Mouse (Mus musculus): ENCODE measurements around the gene Tnr. TPM values are rescaled to one million over a fixed set of nuclear protein-coding genes. Genes with fewer than 3 reads are reported as not detected.
A peak's percentile ranks its signal among the peaks of the same experiment; 100 is the strongest.

The Tnr gene
- total and polyA plus RNA-seq, 2 experiments from 2014 or later = 5.8 to 50.9 TPM

- H3K4me3 ChIP-seq (ENCODE audit: low read depth, low read length) = no peak overlapping the region
- H3K27ac ChIP-seq (ENCODE audit: low read depth, low read length) = no peak overlapping the region
- DNase-seq (ENCODE audit: low spot score) = peak; percentile 93
- H3K27me3 ChIP-seq (ENCODE audit: insufficient read depth, low read length) = no peaks in the 10 kb centered on the region
- H3K9ac ChIP-seq (replicated peaks; ENCODE audit: low read length, poor library complexity, severe bottlenecking) = no peak overlapping the region
- TF ChIP-seq CTCF (IDR thresholded peaks at IDR 0.05) = no peak
- WGBS = 36% methylated on average over 9 of the region's 9 CpGs
- no peaks in the 10 kb centered on the region for H3K36me3 ChIP-seq (ENCODE audit: insufficient read depth, low read length)
- peaks cover 14% of the 10 kb centered on the region for H3K4me1 ChIP-seq (ENCODE audit: insufficient read depth, low read length)
- peak; percentile 76; the same call in 1 of the 2 replicates for ATAC-seq (ENCODE audit: low FRiP score)
- no peak overlapping the region for H3K4me2 ChIP-seq (ENCODE audit: low read depth, low read length, poor library complexity, severe bottlenecking)
- H3K9me3 ChIP-seq (ENCODE audit: low read length) = no peaks in the 10 kb centered on the region
These were observed 163.1 kb downstream of the Tnr start for GRCm38 (mm10) chr1:159686476-159687231.

GRCm38 (mm10) chr1:159696717-159697116 lies 173.1 kb downstream of the Tnr start:
- H3K27me3 ChIP-seq (ENCODE audit: insufficient read depth, low read length) = no peaks in the 10 kb centered on the region
- DNase-seq (ENCODE audit: low spot score) (peak; percentile 48), ATAC-seq (ENCODE audit: low FRiP score) (no peak)
- H3K9ac ChIP-seq (replicated peaks; ENCODE audit: low read length, poor library complexity, severe bottlenecking) = no peak overlapping the region
- H3K36me3 ChIP-seq (ENCODE audit: insufficient read depth, low read length) = no peaks in the 10 kb centered on the region
- no peak for TF ChIP-seq CTCF (IDR thresholded peaks at IDR 0.05)
- no peaks in the 10 kb centered on the region for H3K9me3 ChIP-seq (ENCODE audit: low read length)
- WGBS = 20% methylated on average over 4 of the region's 4 CpGs
- H3K4me1 ChIP-seq (ENCODE audit: insufficient read depth, low read length) = no peaks in the 10 kb centered on the region
- H3K4me2 ChIP-seq (ENCODE audit: low read depth, low read length, poor library complexity, severe bottlenecking) = no peak overlapping the region
- 0 out of 2 replicates have a peak overlapping the region, but pooled peaks have one; percentile 19 for H3K27ac ChIP-seq (ENCODE audit: low read depth, low read length)
- no peak overlapping the region for H3K4me3 ChIP-seq (ENCODE audit: low read depth, low read length)

GRCm38 (mm10) chr1:159702038-159702437 lies 178.5 kb downstream of the Tnr start:
- Histone ChIP-seq H3K36me3 (ENCODE audit: insufficient read depth, low read length) (no peaks in the 10 kb centered on the region), H3K4me1 (ENCODE audit: insufficient read depth, low read length) (no peaks in the 10 kb centered on the region), H3K9ac (replicated peaks; ENCODE audit: low read length, poor library complexity, severe bottlenecking) (no peak overlapping the region), H3K9me3 (ENCODE audit: low read length) (no peaks in the 10 kb centered on the region), H3K4me3 (ENCODE audit: low read depth, low read length) (no peak overlapping the region), H3K4me2 (ENCODE audit: low read depth, low read length, poor library complexity, severe bottlenecking) (no peak overlapping the region), H3K27ac (ENCODE audit: low read depth, low read length) (no peak overlapping the region), H3K27me3 (ENCODE audit: insufficient read depth, low read length) (no peaks in the 10 kb centered on the region)
- WGBS = 84% methylated on average over 9 of the region's 9 CpGs
- ATAC-seq (ENCODE audit: low FRiP score) (no peak), DNase-seq (ENCODE audit: low spot score) (no peak)
- no peak for TF ChIP-seq CTCF (IDR thresholded peaks at IDR 0.05)

- Histone ChIP-seq H3K4me1 (ENCODE audit: insufficient read depth, low read length) (no peaks in the 10 kb centered on the region), H3K27ac (ENCODE audit: low read depth, low read length) (no peak overlapping the region), H3K36me3 (ENCODE audit: insufficient read depth, low read length) (no peaks in the 10 kb centered on the region), H3K9me3 (ENCODE audit: low read length) (no peaks in the 10 kb centered on the region), H3K27me3 (ENCODE audit: insufficient read depth, low read length) (no peaks in the 10 kb centered on the region), H3K9ac (replicated peaks; ENCODE audit: low read length, poor library complexity, severe bottlenecking) (no peak overlapping the region), H3K4me2 (ENCODE audit: low read depth, low read length, poor library complexity, severe bottlenecking) (no peak overlapping the region), H3K4me3 (ENCODE audit: low read depth, low read length) (no peak overlapping the region)
- TF ChIP-seq CTCF (IDR thresholded peaks at IDR 0.05) = no peak
- 78% methylated on average over 3 of the region's 3 CpGs for whole genome bisulfite sequencing
- DNase-seq (ENCODE audit: low spot score) (no peak), ATAC-seq (ENCODE audit: low FRiP score) (no peak)
These were observed 181.4 kb downstream of the Tnr start for GRCm38 (mm10) chr1:159704925-159705324.

- WGBS = 98% methylated on average over 1 of the region's 1 CpGs
These were observed 192.7 kb downstream of the Tnr start for GRCm38 (mm10) chr1:159716301-159716700.

GRCm38 (mm10) chr1:159717016-159717415 lies 193.4 kb downstream of the Tnr start:
- 79% methylated on average over 9 of the region's 9 CpGs for WGBS
- H3K27me3 ChIP-seq (ENCODE audit: insufficient read depth, low read length) = no peaks in the 10 kb centered on the region
- H3K9ac ChIP-seq (replicated peaks; ENCODE audit: low read length, poor library complexity, severe bottlenecking) = no peak overlapping the region
- TF ChIP-seq CTCF (IDR thresholded peaks at IDR 0.05) = no peak
- H3K36me3 ChIP-seq (ENCODE audit: insufficient read depth, low read length) = no peaks in the 10 kb centered on the region
- DNase-seq (ENCODE audit: low spot score) (no peak), ATAC-seq (ENCODE audit: low FRiP score) (no peak)
- H3K9me3 ChIP-seq (ENCODE audit: low read length) = no peaks in the 10 kb centered on the region
- H3K4me1 ChIP-seq (ENCODE audit: insufficient read depth, low read length) = no peaks in the 10 kb centered on the region
- H3K4me2 ChIP-seq (ENCODE audit: low read depth, low read length, poor library complexity, severe bottlenecking) = no peak overlapping the region
- no peak overlapping the region for H3K4me3 ChIP-seq (ENCODE audit: low read depth, low read length)
- no peak overlapping the region for H3K27ac ChIP-seq (ENCODE audit: low read depth, low read length)

More at GRCm38 (mm10) chr1:159716301-159716700, 192.7 kb downstream of the Tnr start:
- Histone ChIP-seq H3K27ac (ENCODE audit: low read depth, low read length) (no peak overlapping the region), H3K4me3 (ENCODE audit: low read depth, low read length) (no peak overlapping the region), H3K9me3 (ENCODE audit: low read length) (no peaks in the 10 kb centered on the region), H3K4me2 (ENCODE audit: low read depth, low read length, poor library complexity, severe bottlenecking) (no peak overlapping the region), H3K9ac (replicated peaks; ENCODE audit: low read length, poor library complexity, severe bottlenecking) (no peak overlapping the region), H3K27me3 (ENCODE audit: insufficient read depth, low read length) (no peaks in the 10 kb centered on the region), H3K4me1 (ENCODE audit: insufficient read depth, low read length) (no peaks in the 10 kb centered on the region), H3K36me3 (ENCODE audit: insufficient read depth, low read length) (no peaks in the 10 kb centered on the region)
- ATAC-seq (ENCODE audit: low FRiP score) = no peak
- no peak for TF ChIP-seq CTCF (IDR thresholded peaks at IDR 0.05)
- no peak for DNase-seq (ENCODE audit: low spot score)
